Mouse (Mus musculus): ENCODE data around the gene Zfyve9.
"Not testable (repeated sequence)": the region's sequence is repeated elsewhere in the genome, so short reads cannot be mapped to it uniquely, and the experiment has no call there.

Zfyve9 gene

DNA sequence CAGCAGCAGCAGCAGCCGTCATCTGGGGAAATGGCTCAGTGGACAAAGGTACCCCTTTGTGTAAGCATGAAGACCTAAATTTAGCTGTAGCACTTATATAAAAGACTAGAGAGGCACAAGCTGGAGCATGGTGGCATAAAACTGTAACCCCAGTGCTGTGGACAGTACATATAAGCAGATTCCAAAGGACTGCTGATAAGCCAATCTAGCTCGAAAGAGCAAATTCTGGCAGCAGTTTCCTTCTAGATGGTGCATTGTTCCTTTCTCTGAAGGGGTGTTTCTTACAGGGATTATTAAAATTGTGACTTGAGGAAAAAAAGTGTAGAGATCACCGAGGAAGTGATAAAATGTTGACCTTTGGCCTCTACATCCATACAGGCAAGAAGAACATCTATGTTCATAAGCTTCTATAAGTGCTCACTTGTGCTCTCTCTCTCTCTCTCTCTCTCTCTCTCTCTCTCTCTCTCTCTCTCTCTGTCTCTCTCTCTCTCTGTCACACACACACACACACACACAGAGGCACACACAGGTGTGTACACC lies 59.3 kb downstream of the Zfyve9 start:
- DNase-seq (ENCODE audit: low spot score in 2 of 2), result no peak

DNA sequence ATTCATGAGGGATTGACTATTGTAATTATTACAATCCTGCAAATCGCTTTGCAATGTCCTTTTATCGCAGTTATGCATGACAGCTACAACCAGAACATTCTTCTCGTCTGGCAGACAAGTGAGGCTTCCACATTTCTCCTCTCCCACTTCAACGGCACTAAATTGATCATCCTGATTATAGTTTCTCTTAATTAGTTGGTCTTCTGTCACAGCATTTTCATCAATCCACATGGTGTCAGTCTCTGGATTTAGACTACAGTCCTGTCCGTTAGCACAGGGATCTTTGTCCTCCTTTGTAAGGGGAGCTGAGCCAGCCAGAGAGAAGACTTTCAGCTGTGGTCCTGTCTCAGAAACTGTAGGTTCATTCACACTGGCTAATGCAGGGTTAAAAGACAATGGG lies 61.2 kb downstream of the Zfyve9 start, which contains the start of gene 3110021N24Rik:
Gene 3110021N24Rik, plus strand, starts transcription at position 301 of the 400 bp plus-strand sequence.
- DNase-seq (ENCODE audit: low spot score in 2 of 2), result no peak

DNA sequence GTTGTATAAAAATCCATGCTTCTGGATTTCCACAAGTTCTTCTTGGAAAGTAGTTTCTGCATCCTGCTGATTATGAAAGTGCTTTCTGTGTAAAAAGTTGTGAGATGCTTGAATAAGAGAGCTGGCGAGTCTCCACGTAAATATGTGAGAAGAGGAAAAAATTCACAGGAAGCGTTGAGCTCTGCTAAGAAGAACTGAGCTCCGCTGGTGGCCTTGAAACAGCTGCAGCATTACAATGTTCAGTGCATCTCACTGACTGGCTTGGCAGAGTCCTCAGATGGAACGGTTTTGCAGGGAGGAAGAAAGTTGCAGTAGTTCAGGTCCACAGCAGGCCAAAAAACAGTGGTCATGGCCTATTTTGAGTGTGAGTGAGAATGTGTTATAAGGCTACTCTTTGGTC lies 72.4 kb downstream of the Zfyve9 start:
- DNase-seq (ENCODE audit: low spot score in 2 of 2), result no peak

DNA sequence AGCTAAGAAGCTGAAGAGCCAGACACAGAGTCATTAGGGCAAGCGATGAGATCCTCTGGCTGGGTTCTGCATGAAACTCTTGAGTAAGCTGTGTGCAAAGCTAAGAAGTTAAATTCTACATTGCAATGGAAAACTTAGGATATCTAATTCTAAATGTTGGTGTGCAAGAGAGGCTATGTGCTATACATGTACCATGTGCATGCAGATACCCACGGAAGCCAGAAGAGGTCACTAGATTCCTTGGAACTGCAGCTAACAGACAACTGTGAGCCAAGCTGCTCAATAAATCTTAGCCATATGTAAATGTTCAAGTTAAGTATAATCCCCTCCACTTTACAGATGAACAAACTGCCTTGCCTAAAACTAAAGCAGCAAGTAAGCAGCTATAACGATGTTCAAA lies 83.7 kb downstream of the Zfyve9 start:
- no peak for DNase-seq (ENCODE audit: low spot score in 2 of 2)

- no peak for DNase-seq (ENCODE audit: low spot score in 2 of 2)
These were observed 89.1 kb downstream of the Zfyve9 start for GRCm38 (mm10) chr4:108691469-108691868.

DNA sequence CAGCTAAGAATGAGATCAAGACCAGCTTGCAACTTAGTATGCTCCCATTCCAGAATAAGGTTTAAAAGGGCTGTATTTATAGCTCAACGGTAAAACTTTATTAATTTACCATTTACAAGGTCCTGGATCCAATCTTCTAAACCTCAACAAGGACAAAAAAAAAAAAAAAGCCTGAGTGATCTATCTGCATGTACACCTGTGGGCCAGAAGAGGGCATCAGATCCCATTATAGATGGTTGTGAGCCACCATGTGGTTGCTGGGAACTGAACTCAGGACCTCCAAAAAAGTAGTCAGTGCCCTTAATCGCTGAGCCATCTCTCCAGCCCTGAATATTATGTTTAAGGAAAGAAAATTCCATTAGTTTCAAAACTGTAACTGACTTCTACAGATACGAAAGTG lies 90.1 kb downstream of the Zfyve9 start:
- no peak for DNase-seq (ENCODE audit: low spot score in 2 of 2)

DNA sequence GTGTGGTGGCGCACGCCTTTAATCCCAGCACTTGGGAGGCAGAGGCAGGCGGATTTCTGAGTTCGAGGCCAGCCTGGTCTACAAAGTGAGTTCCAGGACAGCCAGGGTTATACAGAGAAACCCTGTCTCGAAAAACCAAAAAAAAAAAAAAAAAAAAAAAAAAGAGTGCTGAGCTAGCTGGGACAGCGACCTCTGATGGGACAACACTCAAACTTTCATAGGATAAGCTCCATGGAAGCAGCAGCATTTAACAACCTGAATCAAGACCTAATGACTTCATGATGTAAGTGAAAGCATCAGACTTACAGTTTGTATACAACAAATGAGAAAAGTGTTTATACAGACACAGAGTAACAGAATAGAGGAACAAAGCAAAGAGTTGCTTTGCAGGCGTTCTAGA lies 93.5 kb downstream of the Zfyve9 start:
- not testable (repeated sequence) for DNase-seq (ENCODE audit: low spot score in 2 of 2)

DNA sequence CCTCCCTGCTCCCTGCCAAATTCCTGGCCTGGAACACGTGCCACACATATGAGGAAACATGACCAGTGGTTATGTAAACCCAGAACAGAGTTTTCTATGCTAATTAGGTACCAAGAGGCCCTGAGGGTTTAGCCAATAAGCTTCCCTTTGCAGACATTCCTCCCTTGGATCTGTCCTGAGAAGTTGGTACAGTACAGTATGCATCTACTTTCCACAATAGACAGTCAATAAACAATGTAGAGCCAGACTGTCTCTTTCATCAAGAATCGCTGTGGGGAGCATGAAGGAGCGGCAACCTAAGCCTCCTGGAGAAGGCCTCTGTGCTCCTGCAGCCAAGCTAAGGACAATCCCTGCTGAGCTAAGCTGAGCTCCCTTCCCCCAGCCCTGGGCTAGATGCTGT lies 94.4 kb downstream of the Zfyve9 start:
- DNase-seq (ENCODE audit: low spot score in 2 of 2), result no peak

- no peak for DNase-seq (ENCODE audit: low spot score in 2 of 2)
These were observed 116.2 kb downstream of the Zfyve9 start for GRCm38 (mm10) chr4:108664407-108664806.

DNA sequence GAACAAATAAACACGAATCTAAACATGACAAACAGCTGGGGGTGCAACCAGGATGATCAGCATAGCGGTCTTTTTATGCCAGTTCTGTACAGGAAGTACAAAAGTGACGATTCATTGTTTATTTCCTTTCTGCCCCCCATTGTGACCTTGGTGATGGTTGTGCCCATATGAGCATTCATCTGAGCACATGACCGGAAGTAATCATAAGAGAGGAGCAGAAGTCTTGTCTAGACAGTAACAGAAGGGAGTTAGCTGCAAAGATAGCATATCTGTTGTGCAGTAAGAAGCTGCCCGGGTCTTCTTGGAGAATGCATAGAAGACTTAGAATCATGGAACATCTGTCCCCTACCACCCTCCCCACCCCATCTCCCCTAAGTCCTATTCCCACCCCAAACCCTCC lies 141.8 kb downstream of the Zfyve9 start:
- DNase-seq (ENCODE audit: low spot score in 2 of 2), result no peak

DNA sequence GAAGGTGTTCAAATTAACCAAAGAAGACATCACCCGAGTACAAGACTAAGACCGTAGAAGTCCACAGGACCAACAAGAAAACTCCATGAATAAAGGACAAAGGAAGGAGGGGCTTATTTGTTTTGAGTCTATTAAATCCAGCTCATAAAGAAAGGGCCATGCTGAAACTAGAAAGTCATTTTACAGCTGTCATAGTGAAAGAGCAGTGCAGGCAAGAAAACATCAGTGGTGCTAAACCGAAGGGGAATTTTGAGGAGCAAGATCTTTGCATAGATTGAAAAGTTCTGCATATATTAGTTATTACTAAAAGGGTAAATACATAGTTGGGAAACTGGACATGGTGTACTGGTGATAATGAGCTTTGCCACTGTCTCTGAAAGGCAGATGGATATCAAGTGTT lies 142.9 kb downstream of the Zfyve9 start:
- no peak for DNase-seq (ENCODE audit: low spot score in 2 of 2)

GRCm38 (mm10) chr4:108635101-108635500 lies 145.5 kb downstream of the Zfyve9 start:
- no peak for DNase-seq (ENCODE audit: low spot score in 2 of 2)

DNA sequence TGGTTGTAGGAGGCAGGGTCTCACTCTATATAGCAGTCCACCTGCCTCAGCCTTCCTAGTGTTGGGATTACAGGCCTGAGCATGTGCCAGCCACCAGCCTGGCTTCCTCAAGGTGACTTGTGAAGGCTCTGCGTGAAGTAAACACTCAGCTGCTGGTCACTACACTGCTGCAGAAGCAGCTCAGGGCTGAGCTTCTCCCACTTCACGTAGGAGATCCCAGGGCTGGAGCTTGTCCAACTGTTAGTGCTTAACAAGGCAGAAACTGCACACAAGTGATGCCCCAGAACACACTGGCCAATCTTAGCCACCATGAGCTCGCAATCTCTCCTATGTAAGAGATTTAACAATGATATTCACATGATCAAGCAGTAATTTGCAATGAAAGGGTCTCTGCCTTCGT lies 145.9 kb downstream of the Zfyve9 start:
- DNase-seq (ENCODE audit: low spot score in 2 of 2), result no peak

- DNase-seq (ENCODE audit: low spot score in 2 of 2), result no peak
These were observed 146.9 kb downstream of the Zfyve9 start for GRCm38 (mm10) chr4:108633703-108634102.

DNA sequence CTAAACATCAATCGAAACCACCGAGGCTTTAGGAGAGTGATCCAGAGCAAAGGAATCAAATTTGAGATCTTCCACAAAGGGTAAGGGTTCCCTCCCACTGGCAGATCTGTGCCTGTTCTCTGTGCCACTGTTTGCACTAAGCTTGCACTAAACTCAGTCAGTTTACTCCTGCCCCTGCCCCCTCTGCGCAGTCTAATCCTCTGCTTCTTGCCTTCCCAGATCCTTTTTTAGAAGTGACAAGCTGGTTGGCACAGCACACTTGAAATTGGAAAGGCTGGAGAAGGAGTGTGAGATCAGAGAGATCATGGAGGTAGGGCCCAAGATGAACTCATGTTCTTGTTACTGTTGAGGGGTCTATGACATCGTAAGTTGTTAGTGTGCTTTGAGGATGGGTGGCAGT lies 149.0 kb downstream of the Zfyve9 start:
- DNase-seq (ENCODE audit: low spot score in 2 of 2), result no peak

GRCm38 (mm10) chr4:108630096-108630495 lies 150.5 kb downstream of the Zfyve9 start:
- no peak for DNase-seq (ENCODE audit: low spot score in 2 of 2)

DNA sequence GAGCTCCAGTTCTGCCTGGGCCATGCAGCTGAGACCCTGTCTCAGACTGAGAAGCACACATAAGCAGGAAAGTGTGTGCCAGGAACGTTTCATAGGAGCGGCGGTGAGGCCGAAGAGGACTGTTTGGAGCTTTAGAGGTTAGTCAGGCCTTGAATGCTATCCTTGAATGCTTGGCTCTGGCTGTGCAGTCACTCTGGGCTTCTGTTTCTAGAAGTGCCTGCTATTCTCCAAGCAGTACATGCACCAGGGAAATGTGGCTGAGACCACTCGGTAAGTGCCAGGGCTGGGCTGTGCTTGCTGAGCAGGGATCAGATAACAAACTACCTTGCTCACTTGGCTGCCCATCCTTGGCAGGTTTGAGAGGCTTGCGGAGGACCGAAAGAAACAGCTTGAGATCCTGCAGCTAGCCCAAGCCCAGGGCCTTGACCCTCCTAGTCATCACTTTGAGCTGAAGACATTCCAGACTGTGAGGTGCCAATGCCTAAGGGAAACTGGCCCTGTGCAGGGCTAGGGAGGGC lies 151.2 kb downstream of the Zfyve9 start:
- no peak for DNase-seq (ENCODE audit: low spot score in 2 of 2)

DNA sequence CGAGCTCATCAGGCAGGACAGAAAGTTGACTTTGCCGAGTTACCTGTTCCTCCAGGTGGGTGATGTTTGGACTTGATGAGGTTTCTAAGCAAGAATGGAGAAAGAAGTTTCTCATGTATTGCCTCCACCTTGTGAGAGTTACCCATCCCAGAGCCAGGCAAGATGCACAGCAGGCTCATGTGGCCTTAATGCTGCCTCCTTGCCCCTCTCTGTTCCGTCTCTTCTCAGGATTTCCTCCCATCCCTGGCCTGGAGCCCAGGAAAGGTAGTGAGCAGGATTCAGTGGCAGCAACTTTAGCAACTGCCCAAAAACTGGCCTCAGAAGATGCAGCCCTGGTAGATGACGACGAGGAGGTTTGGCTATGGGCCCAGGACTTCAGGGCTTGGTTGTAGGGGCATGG lies 153.5 kb downstream of the Zfyve9 start:
- DNase-seq (ENCODE audit: low spot score in 2 of 2), result no peak

- no peak for DNase-seq (ENCODE audit: low spot score in 2 of 2)
These were observed 159.1 kb downstream of the Zfyve9 start for GRCm38 (mm10) chr4:108621504-108621903.

- no peak for DNase-seq (ENCODE audit: low spot score in 2 of 2)
These were observed 160.1 kb downstream of the Zfyve9 start for GRCm38 (mm10) chr4:108620536-108620935.

DNA sequence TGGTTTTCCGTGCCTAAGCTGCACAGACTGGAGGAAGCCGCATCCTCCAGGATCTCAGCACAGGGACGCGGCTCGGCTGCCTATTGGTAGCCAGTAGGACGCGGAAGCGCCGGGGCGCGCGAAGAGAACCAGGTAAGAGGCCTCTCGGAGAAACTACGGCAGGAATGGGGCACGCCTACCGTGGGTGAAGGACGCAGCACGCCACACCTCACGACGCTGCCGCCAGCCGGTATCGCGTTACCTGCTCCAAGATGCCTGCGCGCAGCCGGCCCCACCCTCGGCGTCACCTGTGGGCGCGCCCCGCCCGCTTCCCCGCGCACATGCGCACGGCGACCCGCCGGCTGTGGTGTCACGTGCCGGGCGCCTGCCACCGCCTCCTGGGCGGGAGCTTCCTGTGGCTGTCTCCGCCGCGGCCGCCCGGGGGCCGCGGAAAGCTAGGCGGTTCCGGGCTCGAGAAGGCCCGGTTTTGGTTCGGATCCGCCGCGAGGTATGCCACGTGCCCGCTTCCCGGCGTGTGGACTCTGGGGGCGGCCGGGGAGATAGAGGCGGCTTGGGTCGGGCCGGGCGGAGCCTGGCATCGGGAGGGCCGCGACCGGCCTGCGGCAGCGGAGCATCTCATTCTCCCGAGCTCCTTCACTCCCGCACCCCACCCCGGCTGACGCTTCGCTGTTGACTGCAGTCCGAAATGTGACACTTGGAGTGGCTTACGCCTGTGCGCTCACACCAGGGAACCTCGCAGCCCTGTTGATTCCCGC lies 160.8 kb downstream of the Zfyve9 start, which contains the start of gene Cc2d1b:
Gene Cc2d1b, plus strand, starts transcription at position 354 of the 755 bp plus-strand sequence.
- peak; percentile 80 to 84 for DNase-seq (ENCODE audit: low spot score in 2 of 2)

- DNase-seq (ENCODE audit: low spot score in 2 of 2), result no peak
These were observed 161.4 kb downstream of the Zfyve9 start for GRCm38 (mm10) chr4:108619165-108619564.

DNA sequence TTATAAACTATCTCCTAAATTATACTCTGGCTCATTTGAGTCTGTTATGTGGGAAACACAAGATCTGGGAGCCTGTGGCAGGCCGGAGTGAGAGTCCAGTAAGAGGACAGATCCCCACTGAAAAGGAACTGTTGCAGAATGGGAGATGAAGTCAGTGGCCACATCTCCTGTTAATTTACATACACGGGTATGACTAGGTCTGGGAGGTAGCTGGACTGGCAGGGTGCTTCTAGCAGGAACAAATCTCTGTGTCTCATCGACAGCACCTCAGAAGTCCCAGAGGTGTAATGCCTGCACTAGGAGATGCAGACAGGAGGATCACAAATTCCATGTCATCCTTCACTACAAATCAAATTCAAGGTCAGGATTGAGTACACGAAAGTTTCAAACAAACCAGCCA lies 162.0 kb downstream of the Zfyve9 start:
- DNase-seq (ENCODE audit: low spot score in 2 of 2), result no peak

Measured in spleen, postnatal 14 days (tissue).